Comparison of ENCODE assay signal across 8 mouse cellular contexts in the genomic region with DNA sequence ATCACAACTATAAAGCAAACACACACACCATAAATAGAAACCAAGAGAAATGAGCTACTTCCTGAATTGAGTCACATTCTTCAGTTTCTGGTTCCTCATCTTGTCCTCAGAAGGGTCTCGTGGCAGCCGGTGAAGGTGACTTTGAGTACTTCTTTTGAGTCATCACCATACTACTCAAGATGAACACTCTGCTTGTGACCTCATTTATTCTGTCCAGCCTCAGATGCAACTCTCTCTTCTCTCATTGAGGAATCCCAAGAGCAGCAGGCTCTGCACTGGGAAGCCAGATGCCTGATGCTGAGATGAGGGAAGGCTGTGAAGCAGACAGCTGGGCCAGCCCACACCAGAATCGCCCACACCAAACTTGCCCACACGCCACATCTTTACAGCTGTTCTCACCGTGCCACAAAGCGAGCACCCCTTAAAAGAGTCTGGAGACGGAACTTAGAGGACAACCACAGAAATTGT. TPM values are rescaled to one million over a fixed set of nuclear protein-coding genes. Genes with fewer than 3 reads are reported as not detected.
DNase-seq lines count a peak whose midpoint lies in the region; ATAC-seq and TF ChIP-seq lines count a peak whose summit lies in the region.

No protein-coding gene starts in this region.

- no peak for TF ChIP-seq CTCF in olfactory bulb, adult 2 months (IDR thresholded peaks at IDR 0.05; ENCODE audit: insufficient read depth, low read depth, low read length)

- no peak overlapping the region for H3K4me2 ChIP-seq in midbrain, embryonic 13.5 days (replicated peaks)
- no peak overlapping the region for H3K4me2 ChIP-seq in midbrain, embryonic 15.5 days

- peaks cover 51% of the 10 kb centered on the region for H3K4me1 ChIP-seq in midbrain, embryonic 13.5 days (replicated peaks)
- peaks cover 44% of the 10 kb centered on the region for H3K4me1 ChIP-seq in midbrain, embryonic 15.5 days
- H3K4me1 ChIP-seq in olfactory bulb, adult 2 months (ENCODE audit: control insufficient read depth, insufficient read depth, low read length) = peaks cover 42% of the 10 kb centered on the region

- H3K36me3 ChIP-seq in midbrain, embryonic 13.5 days = 0 out of 2 replicates have a peak, but pooled peaks cover 3% of the 10 kb centered on the region
- no peaks in the 10 kb centered on the region for H3K36me3 ChIP-seq in midbrain, embryonic 15.5 days (replicated peaks)

- 81% methylated on average over 7 of the region's 7 CpGs for WGBS in midbrain, embryonic 13.5 days
- 82% methylated on average over 7 of the region's 7 CpGs for WGBS in midbrain, embryonic 15.5 days
- 25% methylated on average over 7 of the region's 7 CpGs for WGBS in olfactory bulb, adult 2 months

- no peak overlapping the region for H3K9ac ChIP-seq in midbrain, embryonic 13.5 days (replicated peaks)
- no peak overlapping the region for H3K9ac ChIP-seq in midbrain, embryonic 15.5 days

- no peaks in the 10 kb centered on the region for H3K9me3 ChIP-seq in midbrain, embryonic 13.5 days
- no peaks in the 10 kb centered on the region for H3K9me3 ChIP-seq in midbrain, embryonic 15.5 days

- TF ChIP-seq POLR2A in olfactory bulb, adult 2 months (IDR thresholded peaks at IDR 0.05; ENCODE audit: insufficient read depth, low read depth, low read length) = no peak

- H3K4me3 ChIP-seq in midbrain, embryonic 13.5 days (replicated peaks) = no peak overlapping the region
- no peak overlapping the region for H3K4me3 ChIP-seq in midbrain, embryonic 15.5 days
- H3K4me3 ChIP-seq in olfactory bulb, adult 2 months (ENCODE audit: insufficient read depth, low read depth, low read length) = no peak overlapping the region

- H3K27ac ChIP-seq in midbrain, embryonic 13.5 days = peak overlapping the region; percentile 26; the same call in 1 of the 2 replicates
- no peak overlapping the region for H3K27ac ChIP-seq in midbrain, embryonic 15.5 days
- H3K27ac ChIP-seq in olfactory bulb, adult 2 months (ENCODE audit: insufficient read depth, low read depth, low read length) = peak overlapping the region; percentile 95

- peak; percentile 49 for ATAC-seq in frontal cortex, adult (ENCODE audit: low TSS enrichment)
- ATAC-seq in midbrain, embryonic 13.5 days = no peak
- no peak for ATAC-seq in midbrain, embryonic 15.5 days (replicated peaks)
- peak; percentile 17 for ATAC-seq in inflammation-experienced regulatory T-cells, adult 6 months

- H3K27me3 ChIP-seq in midbrain, embryonic 13.5 days = no peaks in the 10 kb centered on the region
- no peaks in the 10 kb centered on the region for H3K27me3 ChIP-seq in midbrain, embryonic 15.5 days (replicated peaks)

- no peak for DNase-seq in frontal cortex, postnatal 14 days (ENCODE audit: low spot score in 2 of 2)
- no peak for DNase-seq in embryo, embryonic 10.5 days (ENCODE audit: low spot score)
- no peak for DNase-seq in layer of hippocampus, adult 9-10 months (ENCODE audit: low spot score)

RNA-seq across cellular contexts. Expression of a gene that starts 8.0 kb away (rescaled TPM):
- 5.9 and 9.4 TPM in 2 replicates for polyA plus RNA-seq in midbrain, embryonic 13.5 days (2015; fragmentation: Nextera tagmentation; extraction: Ambion mirVana)
- polyA plus RNA-seq in midbrain, embryonic 15.5 days (2015; fragmentation: Nextera tagmentation; extraction: Ambion mirVana) = 7.2 and 9.4 TPM in 2 replicates
- polyA plus RNA-seq in inflammation-experienced regulatory T-cells, adult 6 months (2017; shearing (Covaris generic)) = 10 to 100 TPM in 1 of 3 experiments, 1 to 10 TPM in 2; 6.6 to 12.8 (median 7.5) TPM
- polyA plus RNA-seq in olfactory bulb, adult 2 months (2012; ENCODE audit: insufficient read depth, insufficient read length, low replicate concordance, missing spikeins) = not detected in 2 replicates

RNA-seq across cellular contexts. Expression of a gene that starts 55.2 kb away (rescaled TPM):
- polyA plus RNA-seq in midbrain, embryonic 13.5 days (2015; fragmentation: Nextera tagmentation; extraction: Ambion mirVana) = 0.64 and 0.79 TPM in 2 replicates
- polyA plus RNA-seq in midbrain, embryonic 15.5 days (2015; fragmentation: Nextera tagmentation; extraction: Ambion mirVana) = 0.71 and 1.2 TPM in 2 replicates
- 10 to 100 TPM; 14.3 to 23.5 (median 22.1) TPM for polyA plus RNA-seq in inflammation-experienced regulatory T-cells, adult 6 months (2017; shearing (Covaris generic))
- polyA plus RNA-seq in olfactory bulb, adult 2 months (2012; ENCODE audit: insufficient read depth, insufficient read length, low replicate concordance, missing spikeins) = not detected in 2 replicates

Comparison
In these comparisons a context has a peak if more than half of its experiments do, and no peak if none do; other contexts are left out.
1. ATAC-seq: peak in frontal cortex, adult (single experiment) and inflammation-experienced regulatory T-cells, adult 6 months (single experiment); none in midbrain, embryonic 13.5 days (single experiment) and midbrain, embryonic 15.5 days (single experiment).